Mouse (Mus musculus) liver, adult 2 months (tissue): ENCODE data around the gene Hist1h3e. TPM values are rescaled to one million over a fixed set of nuclear protein-coding genes. Genes with fewer than 3 reads are reported as not detected.
"Not testable (repeated sequence)": the region's sequence is repeated elsewhere in the genome, so short reads cannot be mapped to it uniquely, and the experiment has no call there.

ENCODE experiments used
- DNase-seq: peaks from one replicate; pipeline ENCODE4 v3.0.0-alpha.2; 2011; ENCODE audit warnings: low read depth, low spot score; ENCODE audit errors: extremely low read depth
- H3K27ac ChIP-seq: fragments of 200-500 bp; replicated peaks from 2 replicates; pipeline ENCODE4 v1.5.1; 2012; ENCODE audit warnings: low read depth, mild to moderate bottlenecking, control low read depth, inconsistent platforms, low read length; ENCODE audit not compliant: insufficient read depth
- H3K27me3 ChIP-seq: fragments of 200-500 bp; 2 replicates; pipeline ENCODE4 v1.6.1; 2012; ENCODE audit warnings: mild to moderate bottlenecking, moderate library complexity, low read length, inconsistent platforms; ENCODE audit not compliant: control insufficient read depth, insufficient read depth
- H3K36me3 ChIP-seq: fragments of 200-500 bp; 2 replicates; pipeline ENCODE4 v1.6.1; 2012; ENCODE audit warnings: low read length, inconsistent platforms; ENCODE audit not compliant: control insufficient read depth, insufficient read depth
- H3K4me1 ChIP-seq: fragments of 200-500 bp; 2 replicates; pipeline ENCODE4 v1.6.1; 2011; ENCODE audit warnings: low read length; ENCODE audit not compliant: control insufficient read depth, insufficient read depth
- H3K4me3 ChIP-seq: fragments of 200-500 bp; 2 replicates; pipeline ENCODE4 v1.5.1; 2011; ENCODE audit warnings: low read depth, mild to moderate bottlenecking, control low read depth, low read length, moderate library complexity; ENCODE audit not compliant: insufficient read depth
- H3K79me2 ChIP-seq: fragments of 200-500 bp; 2 replicates; pipeline ENCODE4 v1.6.1; 2012; ENCODE audit warnings: inconsistent platforms, mild to moderate bottlenecking, low read length, moderate library complexity; ENCODE audit not compliant: control insufficient read depth, insufficient read depth
- H3K9ac ChIP-seq: fragments of 200-500 bp; 2 replicates; pipeline ENCODE4 v1.6.1; 2012; ENCODE audit warnings: low read depth, mild to moderate bottlenecking, control low read depth, inconsistent platforms, low read length
- CTCF ChIP-seq: fragments of 200-500 bp; IDR thresholded peaks from 2 replicates; pipeline ENCODE4 v1.5.1; 2011; ENCODE audit warnings: low read depth, low read length, control low read depth
- POLR2A ChIP-seq: fragments of 200-500 bp; IDR thresholded peaks from 2 replicates; pipeline ENCODE4 v1.6.1; 2011; ENCODE audit warnings: low read length, control low read depth; ENCODE audit not compliant: insufficient read depth; ENCODE audit errors: extremely low read depth
- WGBS: fragments of 180-500 bp; shearing (Covaris S2); methylation state at CpG from one replicate; pipeline ENCODE4 v1.1.7; 2018; 5-methylcytosine and 5-hydroxymethylcytosine counted together
- polyA plus RNA-seq: library from polyadenylated mRNA; depleted of rRNA; stranded (reverse); fragments of >200 nt; gene quantifications from 2 replicates; pipeline ENCODE4 v1.2.3, GENCODE M21; 2012
- total RNA-seq: library from RNA; depleted of rRNA; stranded (reverse); fragments of >200 nt; gene quantifications from 2 replicates; pipeline ENCODE4 v1.2.3, GENCODE M21; 2014

Hist1h3e gene
- total and polyA plus RNA-seq, 2 experiments, result 2.6 to 19.9 TPM

DNA sequence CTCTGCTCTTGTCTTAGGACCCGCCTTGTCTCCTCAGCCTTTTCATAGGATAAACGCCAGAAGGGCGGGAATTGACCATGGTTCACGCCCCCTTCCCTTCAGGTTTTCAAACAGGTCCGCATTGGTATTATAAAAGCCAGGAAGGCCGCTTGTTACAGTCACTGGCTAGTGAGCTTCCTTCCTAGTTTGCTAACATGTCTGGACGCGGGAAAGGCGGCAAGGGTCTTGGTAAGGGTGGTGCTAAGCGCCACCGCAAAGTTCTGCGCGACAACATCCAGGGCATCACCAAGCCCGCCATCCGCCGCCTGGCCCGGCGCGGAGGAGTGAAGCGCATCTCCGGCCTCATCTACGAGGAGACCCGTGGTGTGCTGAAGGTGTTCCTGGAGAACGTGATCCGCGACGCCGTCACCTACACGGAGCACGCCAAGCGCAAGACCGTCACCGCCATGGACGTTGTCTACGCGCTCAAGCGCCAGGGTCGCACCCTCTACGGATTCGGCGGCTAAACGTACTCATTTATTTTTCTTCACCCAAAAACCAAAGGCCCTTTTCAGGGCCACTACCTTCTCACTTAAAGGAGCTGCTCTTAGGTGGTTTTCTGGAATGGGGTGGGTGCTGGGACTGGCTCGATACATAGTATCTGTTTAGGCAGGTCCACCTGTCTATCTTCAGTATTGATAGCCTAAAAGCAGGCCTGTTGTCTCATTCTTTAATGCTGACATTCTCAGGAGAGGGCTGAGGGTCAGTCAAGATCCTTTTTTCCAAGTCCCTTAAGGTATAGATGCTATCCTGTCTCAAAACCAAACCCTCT lies 19.4 kb upstream of the Hist1h3e start, which contains the start of gene Hist1h4d:
Gene Hist1h4d (plus strand): TSS at position 191 of the 811 bp plus-strand sequence.
- WGBS, result under 1% methylated on average over 43 of the region's 43 CpGs

DNA sequence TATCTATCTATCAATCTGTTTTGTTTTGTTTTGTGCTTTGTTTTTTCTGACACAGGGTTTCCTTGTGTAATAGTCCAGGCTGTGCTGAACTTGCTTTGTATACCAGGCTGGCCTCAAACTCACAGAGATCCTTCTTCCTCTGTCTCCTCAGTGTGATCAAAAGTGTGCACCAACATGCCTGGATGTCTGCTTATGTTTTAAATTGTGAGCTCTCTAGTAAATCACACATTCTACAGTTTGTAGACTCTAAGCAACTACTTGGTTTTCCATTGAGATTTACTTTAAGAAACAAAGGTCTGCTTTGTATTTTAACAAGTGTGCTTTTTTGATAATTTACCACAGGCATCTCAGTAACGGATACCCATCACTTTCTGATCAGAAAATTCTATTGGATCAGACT lies 15.7 kb upstream of the Hist1h3e start:
- Histone ChIP-seq H3K27me3 (no peaks in the 10 kb centered on the region), H3K4me1 (peaks cover 9% of the 10 kb centered on the region; the same call in 1 of the 2 replicates), H3K27ac (no peak overlapping the region), H3K9ac (no peak overlapping the region), H3K4me3 (no peak overlapping the region), H3K79me2 (no peaks in the 10 kb centered on the region), H3K36me3 (no peaks in the 10 kb centered on the region)
- WGBS, result 98% methylated on average over 1 of the region's 1 CpGs
- DNase-seq, result no peak
- TF ChIP-seq CTCF, result no peak
- TF ChIP-seq POLR2A, result no peak

More for the DNA sequence above, 19.4 kb upstream of the Hist1h3e start, which contains the start of gene Hist1h4d:
- Histone ChIP-seq H3K36me3 (no peaks in the 10 kb centered on the region), H3K79me2 (no peaks in the 10 kb centered on the region), H3K4me1 (peaks cover 9% of the 10 kb centered on the region; the same call in 1 of the 2 replicates), H3K4me3 (peak within 1 kb of the TSS; percentile 68), H3K27ac (peak within 1 kb of the TSS; percentile 7; the same call in 1 of the 2 replicates), H3K27me3 (no peaks in the 10 kb centered on the region), H3K9ac (peak within 1 kb of the TSS; percentile 64)
- TF ChIP-seq POLR2A (peak; percentile 100), CTCF (no peak)
- DNase-seq, result peak; percentile 97

DNA sequence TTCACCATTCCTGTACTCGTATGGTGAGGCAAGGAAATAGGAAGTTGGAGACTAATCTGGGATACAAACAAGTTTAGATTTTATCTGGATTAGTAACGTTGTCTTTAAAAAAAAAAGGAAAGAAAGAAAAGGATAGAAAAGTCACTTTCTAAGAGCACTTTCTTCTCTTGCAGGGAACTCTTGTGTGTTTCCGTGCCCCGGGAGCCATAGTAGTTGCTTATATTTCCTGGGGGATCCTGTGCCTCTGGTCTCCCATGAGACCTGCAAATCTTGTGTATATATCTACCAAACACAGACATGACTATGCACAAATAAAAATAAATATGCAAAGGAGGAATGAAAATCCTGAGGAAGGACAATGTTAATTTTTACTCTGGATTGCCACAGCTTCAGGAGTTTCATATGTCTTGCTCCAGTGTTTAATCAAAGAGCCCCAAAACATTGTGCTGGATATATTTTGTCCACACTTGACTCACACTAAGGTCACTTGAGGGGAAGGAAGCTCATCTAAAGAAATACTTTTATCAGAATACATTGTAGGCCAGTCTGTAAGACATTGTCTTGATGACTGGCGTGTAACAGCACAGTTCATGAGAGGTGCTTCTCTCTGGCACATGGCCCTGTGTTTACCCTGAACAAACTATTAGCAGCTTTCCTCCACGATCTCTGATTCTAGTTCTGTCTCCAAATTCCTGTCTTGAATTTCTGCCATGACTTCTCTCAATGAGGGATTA lies 14.9 kb upstream of the Hist1h3e start:
- no peak overlapping the region for H3K4me3 ChIP-seq
- H3K79me2 ChIP-seq, result no peaks in the 10 kb centered on the region
- DNase-seq, result peak; percentile 76
- H3K36me3 ChIP-seq, result no peaks in the 10 kb centered on the region
- H3K4me1 ChIP-seq, result peaks cover 12% of the 10 kb centered on the region; the same call in 1 of the 2 replicates
- H3K27me3 ChIP-seq, result no peaks in the 10 kb centered on the region
- 51% methylated on average over 6 of the region's 6 CpGs for WGBS
- no peak overlapping the region for H3K27ac ChIP-seq
- H3K9ac ChIP-seq, result no peak overlapping the region
- TF ChIP-seq POLR2A (no peak), CTCF (no peak)

GRCm38 (mm10) chr13:23576351-23576881 lies 14.2 kb upstream of the Hist1h3e start:
- Histone ChIP-seq H3K36me3 (no peaks in the 10 kb centered on the region), H3K27ac (no peak overlapping the region), H3K4me1 (peaks cover 15% of the 10 kb centered on the region; the same call in 1 of the 2 replicates), H3K79me2 (no peaks in the 10 kb centered on the region), H3K4me3 (no peak overlapping the region), H3K9ac (0 out of 2 replicates have a peak overlapping the region, but pooled peaks have one; percentile 8), H3K27me3 (no peaks in the 10 kb centered on the region)
- 71% methylated on average over 7 of the region's 7 CpGs for WGBS
- no peak for DNase-seq
- no peak for TF ChIP-seq CTCF
- no peak for TF ChIP-seq POLR2A

DNA sequence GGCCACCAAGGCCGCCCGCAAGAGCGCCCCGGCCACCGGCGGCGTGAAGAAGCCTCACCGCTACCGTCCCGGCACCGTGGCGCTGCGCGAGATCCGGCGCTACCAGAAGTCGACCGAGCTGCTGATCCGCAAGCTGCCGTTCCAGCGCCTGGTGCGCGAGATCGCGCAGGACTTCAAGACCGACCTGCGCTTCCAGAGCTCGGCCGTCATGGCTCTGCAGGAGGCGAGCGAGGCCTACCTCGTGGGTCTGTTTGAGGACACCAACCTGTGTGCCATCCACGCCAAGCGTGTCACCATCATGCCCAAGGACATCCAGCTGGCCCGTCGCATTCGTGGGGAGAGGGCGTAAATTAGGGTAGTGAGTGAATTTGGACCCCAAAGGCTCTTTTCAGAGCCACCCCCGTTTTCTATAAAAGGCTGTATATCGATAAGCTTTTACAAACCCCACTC lies 13.7 kb upstream of the Hist1h3e start:
- H3K27ac ChIP-seq, H3K27me3 ChIP-seq, H3K79me2 ChIP-seq, H3K36me3 ChIP-seq, DNase-seq: not testable (repeated sequence)
- Histone ChIP-seq H3K9ac (peak overlapping the region; percentile 71), H3K4me3 (peak overlapping the region; percentile 50), H3K4me1 (peaks cover 15% of the 10 kb centered on the region; the same call in 1 of the 2 replicates)
- 7% methylated on average over 13 of the region's 40 CpGs for WGBS
